Mouse (Mus musculus) forebrain, embryonic 13.5 days (tissue): ENCODE measurements around the gene Erg. TPM values are rescaled to one million over a fixed set of nuclear protein-coding genes. Genes with fewer than 3 reads are reported as not detected.

Source experiments
- ATAC-seq: fragments of 200-750 bp; cut with Nextera tagmentation; 2 replicates; pipeline ENCODE4 v1.8.0; 2017
- H3K27ac ChIP-seq: fragments of 300-500 bp; sonication (generic); 2 replicates; pipeline ENCODE4 v1.5.1; 2015; ENCODE audit warnings: inconsistent platforms, mild to moderate bottlenecking, moderate library complexity
- H3K27me3 ChIP-seq: fragments of 300-500 bp; sonication (generic); 2 replicates; pipeline ENCODE4 v1.6.1; 2015; ENCODE audit warnings: mild to moderate bottlenecking, inconsistent platforms
- H3K36me3 ChIP-seq: fragments of 300-500 bp; sonication (generic); 2 replicates; pipeline ENCODE4 v1.6.1; 2015; ENCODE audit warnings: mild to moderate bottlenecking, inconsistent platforms; ENCODE audit not compliant: poor library complexity, severe bottlenecking
- H3K4me1 ChIP-seq: fragments of 300-500 bp; sonication (generic); 2 replicates; pipeline ENCODE4 v1.6.1; 2015; ENCODE audit warnings: inconsistent platforms
- H3K4me2 ChIP-seq: fragments of 300-500 bp; sonication (generic); 2 replicates; pipeline ENCODE4 v1.6.1; 2015; ENCODE audit warnings: inconsistent platforms, mild to moderate bottlenecking, moderate library complexity
- H3K4me3 ChIP-seq: fragments of 300-500 bp; sonication (generic); 2 replicates; pipeline ENCODE4 v1.5.1; 2015; ENCODE audit warnings: mild to moderate bottlenecking, inconsistent platforms
- H3K9ac ChIP-seq: fragments of 300-500 bp; sonication (generic); 2 replicates; pipeline ENCODE4 v1.6.1; 2015; ENCODE audit warnings: mild to moderate bottlenecking, inconsistent platforms
- H3K9me3 ChIP-seq: fragments of 300-500 bp; sonication (generic); replicated peaks from 2 replicates; pipeline ENCODE4 v1.6.1; 2016; ENCODE audit warnings: inconsistent platforms
- WGBS: fragments of 180-500 bp; shearing (Covaris S2); methylation state at CpG from one replicate; pipeline ENCODE4 v1.1.7; 2015; 5-methylcytosine and 5-hydroxymethylcytosine counted together
- polyA plus RNA-seq: library from polyadenylated mRNA; unstranded; fragments of >200 nt; fragmentation: Nextera tagmentation; extraction: Ambion mirVana; gene quantifications from 2 replicates; pipeline ENCODE4 v1.2.1, GENCODE M21; 2015

Gene Erg
- 1.2 and 1.8 TPM in 2 replicates for polyA plus RNA-seq

- peak within 1 kb of the TSS; percentile 93 for H3K4me2 ChIP-seq
Observed at GRCm38 (mm10) chr16:95586311-95586602, at the start of gene Erg. Gene Erg, minus strand, starts transcription at chr16:95586593.

GRCm38 (mm10) chr16:95631816-95632215, 45.4 kb upstream of the Erg start:
- 81% methylated on average over 10 of the region's 10 CpGs for WGBS
- no peaks in the 10 kb centered on the region for H3K4me1 ChIP-seq
- H3K27ac ChIP-seq = no peak overlapping the region
- no peak overlapping the region for H3K4me3 ChIP-seq
- no peak overlapping the region for H3K9ac ChIP-seq
- no peaks in the 10 kb centered on the region for H3K9me3 ChIP-seq
- no peaks in the 10 kb centered on the region for H3K27me3 ChIP-seq
- H3K36me3 ChIP-seq = no peaks in the 10 kb centered on the region
- ATAC-seq = no peak
- no peak overlapping the region for H3K4me2 ChIP-seq

More at GRCm38 (mm10) chr16:95586311-95586602, at the start of gene Erg:
- no peak within 1 kb of the TSS for H3K27ac ChIP-seq
- H3K4me1 ChIP-seq = peaks cover 23% of the 10 kb centered on the region
- H3K9me3 ChIP-seq = no peaks in the 10 kb centered on the region
- peaks cover 57% of the 10 kb centered on the region for H3K27me3 ChIP-seq
- 1% methylated on average over 5 of the region's 5 CpGs for WGBS
- H3K9ac ChIP-seq = peak within 1 kb of the TSS; percentile 60
- ATAC-seq = peak; percentile 32; the same call in 1 of the 2 replicates
- peak within 1 kb of the TSS; percentile 50 for H3K4me3 ChIP-seq
- H3K36me3 ChIP-seq = no peaks in the 10 kb centered on the region

GRCm38 (mm10) chr16:95623876-95624770, 37.7 kb upstream of the Erg start:
- no peak overlapping the region for H3K27ac ChIP-seq
- no peak for ATAC-seq
- WGBS = 49% methylated on average over 7 of the region's 7 CpGs
- no peaks in the 10 kb centered on the region for H3K9me3 ChIP-seq
- no peaks in the 10 kb centered on the region for H3K27me3 ChIP-seq
- no peak overlapping the region for H3K9ac ChIP-seq
- no peak overlapping the region for H3K4me3 ChIP-seq
- H3K4me1 ChIP-seq = no peaks in the 10 kb centered on the region
- no peaks in the 10 kb centered on the region for H3K36me3 ChIP-seq
- H3K4me2 ChIP-seq = no peak overlapping the region

- Histone ChIP-seq H3K4me1 (no peaks in the 10 kb centered on the region), H3K9ac (no peak overlapping the region), H3K9me3 (no peaks in the 10 kb centered on the region), H3K4me3 (no peak overlapping the region), H3K27ac (no peak overlapping the region), H3K27me3 (no peaks in the 10 kb centered on the region), H3K4me2 (no peak overlapping the region), H3K36me3 (no peaks in the 10 kb centered on the region)
- WGBS = 61% methylated on average over 4 of the region's 4 CpGs
- ATAC-seq = no peak
Observed at GRCm38 (mm10) chr16:95623056-95623455, 36.7 kb upstream of the Erg start.

- no peak for ATAC-seq
Observed at GRCm38 (mm10) chr16:95619859-95620325, 33.5 kb upstream of the Erg start.

GRCm38 (mm10) chr16:95618206-95618605, 31.8 kb upstream of the Erg start:
- Histone ChIP-seq H3K9me3 (no peaks in the 10 kb centered on the region), H3K4me1 (no peaks in the 10 kb centered on the region), H3K27me3 (no peaks in the 10 kb centered on the region), H3K4me2 (no peak overlapping the region), H3K9ac (no peak overlapping the region), H3K27ac (no peak overlapping the region), H3K36me3 (no peaks in the 10 kb centered on the region), H3K4me3 (no peak overlapping the region)
- no peak for ATAC-seq
- WGBS = 79% methylated on average over 15 of the region's 15 CpGs

More at GRCm38 (mm10) chr16:95619859-95620325, 33.5 kb upstream of the Erg start:
- Histone ChIP-seq H3K27ac (no peak overlapping the region), H3K27me3 (no peaks in the 10 kb centered on the region), H3K36me3 (no peaks in the 10 kb centered on the region), H3K9me3 (no peaks in the 10 kb centered on the region), H3K4me3 (no peak overlapping the region), H3K4me1 (no peaks in the 10 kb centered on the region), H3K4me2 (no peak overlapping the region), H3K9ac (no peak overlapping the region)
- WGBS = 90% methylated on average over 4 of the region's 4 CpGs

GRCm38 (mm10) chr16:95617720-95618119, 31.3 kb upstream of the Erg start:
- no peak for ATAC-seq
- no peaks in the 10 kb centered on the region for H3K27me3 ChIP-seq
- H3K27ac ChIP-seq = no peak overlapping the region
- H3K9ac ChIP-seq = no peak overlapping the region
- WGBS = 44% methylated on average over 6 of the region's 6 CpGs
- no peaks in the 10 kb centered on the region for H3K36me3 ChIP-seq
- no peaks in the 10 kb centered on the region for H3K4me1 ChIP-seq
- no peaks in the 10 kb centered on the region for H3K9me3 ChIP-seq
- H3K4me3 ChIP-seq = no peak overlapping the region
- H3K4me2 ChIP-seq = no peak overlapping the region

- no peak overlapping the region for H3K9ac ChIP-seq
- H3K4me3 ChIP-seq = no peak overlapping the region
- H3K36me3 ChIP-seq = no peaks in the 10 kb centered on the region
- no peak overlapping the region for H3K27ac ChIP-seq
- H3K9me3 ChIP-seq = no peaks in the 10 kb centered on the region
- H3K27me3 ChIP-seq = no peaks in the 10 kb centered on the region
- no peak overlapping the region for H3K4me2 ChIP-seq
- no peaks in the 10 kb centered on the region for H3K4me1 ChIP-seq
- WGBS = 36% methylated on average over 6 of the region's 6 CpGs
- no peak for ATAC-seq
Observed at GRCm38 (mm10) chr16:95615579-95615978, 29.2 kb upstream of the Erg start.

- no peaks in the 10 kb centered on the region for H3K4me1 ChIP-seq
- no peak overlapping the region for H3K4me3 ChIP-seq
- H3K9ac ChIP-seq = no peak overlapping the region
- H3K27ac ChIP-seq = no peak overlapping the region
- no peaks in the 10 kb centered on the region for H3K36me3 ChIP-seq
- no peaks in the 10 kb centered on the region for H3K9me3 ChIP-seq
- WGBS = 96% methylated on average over 2 of the region's 2 CpGs
- no peak for ATAC-seq
- H3K27me3 ChIP-seq = no peaks in the 10 kb centered on the region
- H3K4me2 ChIP-seq = no peak overlapping the region
Observed at GRCm38 (mm10) chr16:95614482-95614881, 28.1 kb upstream of the Erg start.

- Histone ChIP-seq H3K4me3 (no peak overlapping the region), H3K4me1 (no peaks in the 10 kb centered on the region), H3K9ac (no peak overlapping the region), H3K36me3 (no peaks in the 10 kb centered on the region), H3K27ac (no peak overlapping the region), H3K9me3 (no peaks in the 10 kb centered on the region), H3K27me3 (no peaks in the 10 kb centered on the region), H3K4me2 (no peak overlapping the region)
- 91% methylated on average over 20 of the region's 20 CpGs for WGBS
- ATAC-seq = no peak
Observed at GRCm38 (mm10) chr16:95611982-95612746, 25.8 kb upstream of the Erg start.

GRCm38 (mm10) chr16:95608624-95609023, 22.2 kb upstream of the Erg start:
- H3K4me3 ChIP-seq = no peak overlapping the region
- no peak overlapping the region for H3K27ac ChIP-seq
- H3K9me3 ChIP-seq = no peaks in the 10 kb centered on the region
- no peak overlapping the region for H3K4me2 ChIP-seq
- WGBS = 77% methylated on average over 7 of the region's 7 CpGs
- no peak overlapping the region for H3K9ac ChIP-seq
- no peaks in the 10 kb centered on the region for H3K27me3 ChIP-seq
- no peaks in the 10 kb centered on the region for H3K36me3 ChIP-seq
- ATAC-seq = no peak
- H3K4me1 ChIP-seq = no peaks in the 10 kb centered on the region

- peaks cover 23% of the 10 kb centered on the region for H3K4me1 ChIP-seq
- 31% methylated on average over 7 of the region's 7 CpGs for WGBS
- no peak overlapping the region for H3K4me3 ChIP-seq
- no peaks in the 10 kb centered on the region for H3K36me3 ChIP-seq
- no peak overlapping the region for H3K4me2 ChIP-seq
- no peak for ATAC-seq
- no peaks in the 10 kb centered on the region for H3K27me3 ChIP-seq
- no peaks in the 10 kb centered on the region for H3K9me3 ChIP-seq
- no peak overlapping the region for H3K27ac ChIP-seq
- H3K9ac ChIP-seq = no peak overlapping the region
Observed at GRCm38 (mm10) chr16:95605304-95605703, 18.9 kb upstream of the Erg start.
